8 mouse cellular contexts compared by ENCODE assay signal in genomic region chrX:152307942-152308341, GRCm38 (mm10). TPM values are rescaled to one million over a fixed set of nuclear protein-coding genes. Genes with fewer than 3 reads are reported as not detected.
DNase-seq lines count a peak whose midpoint lies in the region; ATAC-seq and TF ChIP-seq lines count a peak whose summit lies in the region.

No protein-coding gene starts in this region.

- no peaks in the 10 kb centered on the region for H3K36me3 ChIP-seq in neural tube, embryonic 14.5 days (ENCODE audit: control insufficient read depth, insufficient read depth, low read length)

- no peak overlapping the region for H3K27ac ChIP-seq in gastrocnemius, adult 2 months
- H3K27ac ChIP-seq in neural tube, embryonic 14.5 days (ENCODE audit: low read depth, low read length), result no peak overlapping the region

- WGBS in neural tube, embryonic 14.5 days, result 59% methylated on average over 2 of the region's 2 CpGs

- H3K9me3 ChIP-seq in neural tube, embryonic 14.5 days (ENCODE audit: control insufficient read depth, low read length), result no peaks in the 10 kb centered on the region

- no peak overlapping the region for H3K4me3 ChIP-seq in gastrocnemius, adult 2 months
- H3K4me3 ChIP-seq in neural tube, embryonic 14.5 days (ENCODE audit: low read depth, low read length), result no peak overlapping the region

- intact Hi-C loops in gastrocnemius, adult 2 months (cut with DNase I), result no loop called here

- H3K4me1 ChIP-seq in neural tube, embryonic 14.5 days (ENCODE audit: control insufficient read depth, insufficient read depth, low read length), result no peaks in the 10 kb centered on the region

- peak; percentile 68; the same call in 1 of the 2 replicates for ATAC-seq in neural tube, embryonic 14.5 days (ENCODE audit: low read depth)

- peak; percentile 65 for TF ChIP-seq CTCF in gastrocnemius, adult 2 months (IDR thresholded peaks at IDR 0.05)

- no peak for DNase-seq in gastrocnemius, adult 2 months
- DNase-seq in gastrocnemius, postnatal 4 days (ENCODE audit: low spot score in 2 of 2), result no peak
- no peak for DNase-seq in neural tube, embryonic 10.5 days (ENCODE audit: extremely low spot score, low spot score)
- peak; percentile 45 for DNase-seq in brain, adult 2 months (ENCODE audit: low read depth, low spot score)
- peak; percentile 35 for DNase-seq in induced T-regulatory cell, adult 2 months (ENCODE audit: low read depth)
- peak; percentile 18 to 49 for DNase-seq in lung, postnatal 4 days
- peak; percentile 37 for DNase-seq in thymus, postnatal 14 days

- H3K4me2 ChIP-seq in neural tube, embryonic 14.5 days (ENCODE audit: low read depth, low read length), result no peak overlapping the region

- no peaks in the 10 kb centered on the region for H3K27me3 ChIP-seq in neural tube, embryonic 14.5 days (ENCODE audit: control insufficient read depth, insufficient read depth, low read length)

- no peak overlapping the region for H3K9ac ChIP-seq in neural tube, embryonic 14.5 days (replicated peaks; ENCODE audit: low read depth, low read length)

RNA-seq across cellular contexts. Expression of gene Kantr, which starts 19.4 kb away (rescaled TPM):
- total RNA-seq in gastrocnemius, adult 2 months (2021), result 1 to 10 TPM; 1.3 to 1.6 TPM
- total RNA-seq in gastrocnemius, postnatal 4 days (2021), result 1 to 10 TPM; 4.5 to 5.0 TPM
- polyA plus RNA-seq in neural tube, embryonic 14.5 days (2014; fragmentation: Nextera tagmentation; extraction: Ambion mirVana), result 33.4 and 38.9 TPM in 2 replicates

RNA-seq across cellular contexts. Expression of gene Tspyl2, which starts 34.3 kb away (rescaled TPM):
- total RNA-seq in gastrocnemius, adult 2 months (2021), result 10 to 100 TPM; 10.7 to 14.8 TPM
- 10 to 100 TPM; 17.2 to 19.9 TPM for total RNA-seq in gastrocnemius, postnatal 4 days (2021)
- polyA plus RNA-seq in neural tube, embryonic 14.5 days (2014; fragmentation: Nextera tagmentation; extraction: Ambion mirVana), result 45.6 and 47.4 TPM in 2 replicates

Comparison
In these comparisons a context has a peak if more than half of its experiments do, and no peak if none do; other contexts are left out.
1. DNase-seq: peak in brain, adult 2 months (single experiment), induced T-regulatory cell, adult 2 months (single experiment), lung, postnatal 4 days (2 of 2) and thymus, postnatal 14 days (single experiment); none in gastrocnemius, adult 2 months (single experiment), gastrocnemius, postnatal 4 days (0 of 2) and neural tube, embryonic 10.5 days (single experiment).